Mouse (Mus musculus) limb, embryonic 10.5 days (tissue): Measurements from ENCODE around the gene Fam25c. TPM values are rescaled to one million over a fixed set of nuclear protein-coding genes. Genes with fewer than 3 reads are reported as not detected.

Experiments used
- DNase-seq: peaks from one replicate; pipeline ENCODE4 v3.0.0-alpha.2; 2017; ENCODE audit warnings: low spot score
- H3K27ac ChIP-seq: fragments of 300-500 bp; sonication (generic); 2 replicates; pipeline ENCODE4 v1.5.1; 2016; ENCODE audit warnings: mild to moderate bottlenecking
- H3K27me3 ChIP-seq: fragments of 300-500 bp; sonication (generic); 2 replicates; pipeline ENCODE4 v1.6.1; 2016; ENCODE audit warnings: low read depth, mild to moderate bottlenecking; ENCODE audit not compliant: poor library complexity, severe bottlenecking
- H3K36me3 ChIP-seq: fragments of 300-500 bp; sonication (generic); 2 replicates; pipeline ENCODE4 v1.6.1; 2016; ENCODE audit warnings: mild to moderate bottlenecking, moderate library complexity
- H3K4me1 ChIP-seq: fragments of 300-500 bp; sonication (generic); 2 replicates; pipeline ENCODE4 v1.6.1; 2016
- H3K4me3 ChIP-seq: fragments of 300-500 bp; sonication (generic); 2 replicates; pipeline ENCODE4 v1.5.1; 2016; ENCODE audit warnings: mild to moderate bottlenecking, moderate library complexity
- H3K9me3 ChIP-seq: fragments of 300-500 bp; sonication (generic); replicated peaks from 2 replicates; pipeline ENCODE4 v1.6.1; 2016; ENCODE audit warnings: mild to moderate bottlenecking
- WGBS: fragments of 180-500 bp; shearing (Covaris S2); methylation state at CpG from one replicate; pipeline ENCODE4 v1.1.7; 2016; 5-methylcytosine and 5-hydroxymethylcytosine counted together
- polyA plus RNA-seq: library from polyadenylated mRNA; unstranded; fragments of >200 nt; fragmentation: Nextera tagmentation; extraction: Ambion mirVana; gene quantifications from 2 replicates; pipeline ENCODE4 v1.2.1, GENCODE M21; 2016

Fam25c gene
- polyA plus RNA-seq, 1 experiment from 2014 or later, result not detected

GRCm38 (mm10) chr14:34360251-34360650 lies 5.0 kb upstream of the Fam25c start:
- Histone ChIP-seq H3K9me3 (no peaks in the 10 kb centered on the region), H3K36me3 (no peaks in the 10 kb centered on the region), H3K4me3 (no peak overlapping the region), H3K27me3 (peaks cover 26% of the 10 kb centered on the region), H3K27ac (no peak overlapping the region), H3K4me1 (peaks cover 15% of the 10 kb centered on the region)
- no peak for DNase-seq
- WGBS, result 59% methylated on average over 6 of the region's 6 CpGs

DNA sequence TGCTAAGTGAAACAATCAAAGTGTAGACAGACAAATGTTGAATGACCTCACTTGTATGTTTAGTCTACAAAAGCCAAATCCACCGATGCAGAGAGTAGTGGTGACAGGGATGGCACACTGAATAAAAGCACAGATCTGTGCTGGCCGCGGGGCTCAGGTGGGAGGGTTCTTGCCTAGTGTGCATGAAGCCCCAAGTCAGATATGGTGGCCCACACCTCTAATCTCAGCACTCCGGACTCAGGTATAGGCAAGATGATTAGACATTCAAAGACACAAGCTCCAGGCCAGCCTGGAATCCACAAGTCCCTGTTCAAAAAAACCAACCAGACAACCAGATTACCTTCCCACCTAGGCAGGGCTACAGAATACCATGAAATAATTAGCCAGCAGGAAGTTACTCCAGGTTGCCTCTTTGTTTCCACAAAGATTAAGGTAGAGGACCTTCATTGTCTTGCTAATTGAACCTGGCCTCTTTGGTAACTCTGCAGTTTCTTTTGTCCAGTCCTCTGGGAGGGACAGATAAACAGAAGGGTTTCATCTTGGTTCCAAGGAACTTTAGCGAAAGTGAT lies 4.5 kb upstream of the Fam25c start:
- Histone ChIP-seq H3K4me1 (peaks cover 20% of the 10 kb centered on the region), H3K27me3 (peaks cover 26% of the 10 kb centered on the region), H3K9me3 (no peaks in the 10 kb centered on the region), H3K36me3 (no peaks in the 10 kb centered on the region), H3K27ac (no peak overlapping the region), H3K4me3 (no peak overlapping the region)
- DNase-seq, result no peak
- 54% methylated on average over 5 of the region's 5 CpGs for WGBS

- WGBS, result 80% methylated on average over 7 of the region's 7 CpGs
- H3K9me3 ChIP-seq, result no peaks in the 10 kb centered on the region
- no peak for DNase-seq
- H3K36me3 ChIP-seq, result no peaks in the 10 kb centered on the region
- no peak overlapping the region for H3K4me3 ChIP-seq
- H3K4me1 ChIP-seq, result peaks cover 10% of the 10 kb centered on the region
- no peak overlapping the region for H3K27ac ChIP-seq
- peaks cover 9% of the 10 kb centered on the region for H3K27me3 ChIP-seq
These were observed 2.6 kb upstream of the Fam25c start for GRCm38 (mm10) chr14:34357671-34358455.

DNA sequence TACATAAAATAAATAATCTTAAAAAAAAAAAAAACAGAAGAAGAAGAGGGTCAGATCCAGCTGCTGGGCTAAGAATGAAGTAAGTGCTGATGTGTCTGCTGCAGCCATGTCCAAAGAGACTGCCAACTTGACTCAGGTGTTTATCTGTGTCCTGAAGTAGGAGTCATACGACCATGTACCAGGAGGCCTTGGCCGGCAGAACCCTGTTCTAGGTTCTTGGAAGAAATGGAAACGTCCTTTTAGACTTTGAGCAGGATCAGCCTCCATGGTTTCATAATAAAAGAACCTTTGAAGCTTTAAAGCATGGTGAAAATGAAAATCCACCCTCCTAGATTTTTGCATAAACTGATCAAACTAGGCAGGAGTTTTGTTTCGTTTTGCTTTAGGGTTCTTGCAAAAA lies 777 bp downstream of the Fam25c start:
- no peaks in the 10 kb centered on the region for H3K9me3 ChIP-seq
- H3K4me1 ChIP-seq, result peaks cover 7% of the 10 kb centered on the region
- WGBS, result 85% methylated on average over 4 of the region's 4 CpGs
- no peaks in the 10 kb centered on the region for H3K36me3 ChIP-seq
- H3K27me3 ChIP-seq, result no peaks in the 10 kb centered on the region
- no peak overlapping the region for H3K27ac ChIP-seq
- DNase-seq, result no peak
- H3K4me3 ChIP-seq, result no peak overlapping the region

- Histone ChIP-seq H3K4me3 (no peak overlapping the region), H3K36me3 (no peaks in the 10 kb centered on the region), H3K27ac (no peak overlapping the region), H3K9me3 (no peaks in the 10 kb centered on the region), H3K4me1 (peaks cover 7% of the 10 kb centered on the region), H3K27me3 (no peaks in the 10 kb centered on the region)
- DNase-seq, result no peak
- WGBS, result 95% methylated on average over 3 of the region's 3 CpGs
These were observed 1.9 kb downstream of the Fam25c start for GRCm38 (mm10) chr14:34353326-34353725.

- no peak overlapping the region for H3K27ac ChIP-seq
- 68% methylated on average over 6 of the region's 6 CpGs for WGBS
- H3K36me3 ChIP-seq, result no peaks in the 10 kb centered on the region
- H3K27me3 ChIP-seq, result no peaks in the 10 kb centered on the region
- H3K4me3 ChIP-seq, result no peak overlapping the region
- H3K4me1 ChIP-seq, result peaks cover 7% of the 10 kb centered on the region
- no peak for DNase-seq
- no peaks in the 10 kb centered on the region for H3K9me3 ChIP-seq
These were observed 2.7 kb downstream of the Fam25c start for GRCm38 (mm10) chr14:34352523-34352922.

GRCm38 (mm10) chr14:34351660-34352059 lies 3.6 kb downstream of the Fam25c start:
- Histone ChIP-seq H3K4me3 (no peak overlapping the region), H3K4me1 (peaks cover 7% of the 10 kb centered on the region), H3K9me3 (no peaks in the 10 kb centered on the region), H3K36me3 (no peaks in the 10 kb centered on the region), H3K27me3 (no peaks in the 10 kb centered on the region), H3K27ac (no peak overlapping the region)
- 75% methylated on average over 3 of the region's 3 CpGs for WGBS
- no peak for DNase-seq

GRCm38 (mm10) chr14:34349007-34349406 lies 6.2 kb downstream of the Fam25c start:
- Histone ChIP-seq H3K4me1 (no peaks in the 10 kb centered on the region), H3K36me3 (peaks cover 14% of the 10 kb centered on the region), H3K9me3 (no peaks in the 10 kb centered on the region), H3K4me3 (no peak overlapping the region), H3K27me3 (no peaks in the 10 kb centered on the region), H3K27ac (no peak overlapping the region)
- no peak for DNase-seq
- 89% methylated on average over 8 of the region's 8 CpGs for WGBS

DNA sequence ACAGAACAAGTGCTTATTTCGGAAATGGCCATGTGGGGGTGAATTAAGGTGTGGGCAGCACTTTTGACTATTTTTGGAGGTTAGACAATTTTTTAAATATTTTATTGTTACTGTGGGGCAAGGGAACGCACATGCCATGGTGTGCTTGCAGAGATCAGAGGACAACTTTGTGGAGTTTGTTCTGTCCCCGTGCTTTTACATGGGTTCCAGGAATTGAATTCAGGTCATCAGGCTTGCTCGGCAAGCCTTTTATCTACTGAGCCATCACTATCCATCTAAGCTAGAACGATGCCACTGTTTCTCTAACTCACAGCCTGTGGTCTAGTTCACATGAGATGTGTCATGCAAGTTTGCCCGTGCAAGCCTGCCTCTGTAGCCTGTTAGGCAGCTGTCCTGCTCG lies 6.9 kb downstream of the Fam25c start:
- Histone ChIP-seq H3K36me3 (peaks cover 19% of the 10 kb centered on the region), H3K4me1 (no peaks in the 10 kb centered on the region), H3K27ac (no peak overlapping the region), H3K9me3 (no peaks in the 10 kb centered on the region), H3K4me3 (no peak overlapping the region), H3K27me3 (no peaks in the 10 kb centered on the region)
- no peak for DNase-seq
- 84% methylated on average over 7 of the region's 7 CpGs for WGBS

DNA sequence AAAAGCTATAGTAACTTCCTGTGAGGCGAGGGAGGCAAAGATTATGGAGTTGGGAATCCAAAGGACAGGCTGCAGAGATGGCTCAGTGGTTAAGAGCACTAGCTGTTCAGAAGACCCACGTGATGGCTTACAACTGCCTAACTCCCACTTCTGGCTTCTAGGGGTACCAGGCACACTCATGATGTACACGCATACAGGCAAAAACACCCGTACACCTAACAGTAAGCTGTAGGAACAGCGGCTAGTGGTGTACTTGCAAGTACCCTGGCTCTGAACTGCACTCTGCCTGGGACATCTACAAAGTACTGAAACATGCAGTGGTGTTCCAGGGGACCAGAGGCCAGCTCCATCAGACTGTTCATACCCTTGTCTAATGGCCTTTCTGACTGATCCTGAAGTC lies 8.1 kb downstream of the Fam25c start:
- Histone ChIP-seq H3K4me1 (no peaks in the 10 kb centered on the region), H3K36me3 (peaks cover 31% of the 10 kb centered on the region), H3K27ac (no peak overlapping the region), H3K4me3 (no peak overlapping the region), H3K9me3 (no peaks in the 10 kb centered on the region), H3K27me3 (no peaks in the 10 kb centered on the region)
- 99% methylated on average over 5 of the region's 5 CpGs for WGBS
- no peak for DNase-seq

- no peak for DNase-seq
- Histone ChIP-seq H3K27ac (no peak overlapping the region), H3K36me3 (peaks cover 43% of the 10 kb centered on the region), H3K27me3 (no peaks in the 10 kb centered on the region), H3K9me3 (no peaks in the 10 kb centered on the region), H3K4me3 (no peak overlapping the region), H3K4me1 (no peaks in the 10 kb centered on the region)
- 58% methylated on average over 12 of the region's 12 CpGs for WGBS
These were observed 9.3 kb downstream of the Fam25c start for GRCm38 (mm10) chr14:34345771-34346566.

DNA sequence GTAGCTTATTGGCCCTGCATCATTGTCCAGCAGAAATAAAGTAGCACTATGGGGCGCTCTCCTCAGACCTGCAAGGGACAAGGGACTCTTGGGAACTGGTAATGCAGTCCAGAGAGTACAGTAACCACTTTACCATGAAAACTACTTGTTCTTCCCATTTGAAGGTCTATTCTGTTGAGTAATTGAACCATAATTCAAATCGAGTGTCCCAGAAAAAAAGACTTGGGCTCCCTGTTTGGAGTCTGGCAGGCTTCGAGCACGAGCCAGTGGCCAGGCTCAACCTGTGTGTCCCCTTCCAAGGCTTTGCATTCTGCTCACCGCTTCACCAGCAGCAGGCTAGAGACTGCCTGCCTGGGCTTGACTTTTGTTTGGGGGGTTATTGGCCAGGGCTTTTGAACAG lies 10.9 kb downstream of the Fam25c start:
- DNase-seq, result no peak
- Histone ChIP-seq H3K36me3 (peaks cover 56% of the 10 kb centered on the region), H3K4me1 (no peaks in the 10 kb centered on the region), H3K27ac (no peak overlapping the region), H3K27me3 (no peaks in the 10 kb centered on the region), H3K9me3 (no peaks in the 10 kb centered on the region), H3K4me3 (no peak overlapping the region)
- 92% methylated on average over 5 of the region's 5 CpGs for WGBS

- WGBS, result 94% methylated on average over 4 of the region's 4 CpGs
- Histone ChIP-seq H3K4me1 (no peaks in the 10 kb centered on the region), H3K36me3 (peaks cover 67% of the 10 kb centered on the region), H3K27ac (no peak overlapping the region), H3K27me3 (no peaks in the 10 kb centered on the region), H3K9me3 (no peaks in the 10 kb centered on the region), H3K4me3 (no peak overlapping the region)
- no peak for DNase-seq
These were observed 12.2 kb downstream of the Fam25c start for GRCm38 (mm10) chr14:34343078-34343477.
